Mouse (Mus musculus): ENCODE measurements at regions not wholly inside any gene's neighbourhood (a gene's known extent, or its start where the extent isn't known, plus 50 kb on each side); places are given as distances from the start of the nearest gene placed in this dataset.
"Not testable (repeated sequence)": the region's sequence is repeated elsewhere in the genome, so short reads cannot be mapped to it uniquely, and the experiment has no call there.

DNA sequence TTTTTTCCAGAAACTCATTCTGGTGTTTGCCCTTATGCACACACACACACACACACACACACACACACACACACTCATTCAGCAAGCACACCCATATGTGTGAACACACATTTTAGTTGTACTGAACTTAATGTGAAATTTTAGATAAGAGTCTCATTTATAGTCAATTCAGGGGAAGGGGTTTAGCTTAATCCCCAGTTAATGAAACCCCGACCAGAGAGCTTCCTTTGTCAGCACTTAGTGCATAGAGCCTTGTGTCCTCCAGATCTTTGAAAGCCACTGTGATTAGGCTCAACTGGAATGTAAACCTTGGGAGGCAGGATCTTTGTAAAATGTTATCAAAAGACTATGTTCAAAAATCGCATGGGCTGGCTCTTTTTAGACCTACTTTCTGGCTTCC is 53.4 kb downstream of the Rps12 start:
- no peaks in the 10 kb centered on the region for H3K4me1 ChIP-seq (replicated peaks)
- H3K9ac ChIP-seq, result no peak overlapping the region
- no peaks in the 10 kb centered on the region for H3K9me3 ChIP-seq (replicated peaks)
- no peaks in the 10 kb centered on the region for H3K36me3 ChIP-seq
- H3K4me2 ChIP-seq, result no peak overlapping the region
- H3K27ac ChIP-seq, result no peak overlapping the region
- ATAC-seq (replicated peaks; ENCODE audit: insufficient number of reproducible peaks, insufficient read depth, low FRiP score, low read depth), result no peak
- no peaks in the 10 kb centered on the region for H3K27me3 ChIP-seq
- 39% methylated on average over 2 of the region's 2 CpGs for WGBS
- no peak overlapping the region for H3K4me3 ChIP-seq

DNA sequence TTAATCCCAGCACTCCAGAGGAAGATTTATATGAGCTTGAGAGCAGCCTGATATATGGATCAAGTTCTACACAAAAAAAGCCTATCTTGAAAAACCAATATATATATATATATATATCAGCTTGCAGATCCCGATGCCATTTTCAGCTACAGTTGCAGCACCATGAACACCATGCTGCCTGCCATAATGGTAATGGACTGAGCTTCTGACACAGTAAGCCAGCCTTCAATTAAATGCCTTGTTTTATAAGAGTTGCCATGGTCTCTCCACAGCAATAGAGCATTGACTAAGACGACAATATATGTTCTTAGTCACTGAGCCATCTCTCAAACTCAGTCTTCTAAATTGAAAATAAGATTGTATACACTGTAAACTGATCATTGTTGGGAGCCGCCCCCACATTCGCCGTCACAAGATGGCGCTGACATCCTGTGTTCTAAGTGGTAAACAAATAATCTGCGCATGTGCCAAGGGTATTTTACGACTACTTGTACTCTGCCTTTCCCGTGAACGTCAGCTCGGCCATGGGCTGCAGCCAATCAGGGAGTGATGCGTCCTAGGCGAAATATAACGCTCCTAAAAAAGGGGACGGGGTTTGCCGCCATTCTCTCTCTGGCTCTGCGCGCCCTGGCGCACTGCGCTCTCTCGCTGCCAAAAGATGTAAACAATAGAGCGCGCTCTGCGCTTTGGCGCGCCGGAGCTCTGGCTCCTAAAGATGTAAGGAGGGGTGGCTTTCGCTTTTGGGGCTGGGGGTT is 60.9 kb downstream of the Rps12 start:
- 86% methylated on average over 28 of the region's 28 CpGs for WGBS
- H3K27ac ChIP-seq; ATAC-seq (replicated peaks; ENCODE audit: insufficient number of reproducible peaks, insufficient read depth, low FRiP score, low read depth); H3K27me3 ChIP-seq; H3K4me1 ChIP-seq (replicated peaks); H3K9ac ChIP-seq; H3K4me2 ChIP-seq; H3K9me3 ChIP-seq (replicated peaks); H3K36me3 ChIP-seq: not testable (repeated sequence)
- 0 out of 2 replicates have a peak overlapping the region, but pooled peaks have one; percentile 13 for H3K4me3 ChIP-seq

- no peak overlapping the region for H3K27ac ChIP-seq
- H3K4me2 ChIP-seq, result no peak overlapping the region
- no peaks in the 10 kb centered on the region for H3K36me3 ChIP-seq
- no peak for ATAC-seq (replicated peaks; ENCODE audit: insufficient number of reproducible peaks, insufficient read depth, low FRiP score, low read depth)
- no peaks in the 10 kb centered on the region for H3K4me1 ChIP-seq (replicated peaks)
- H3K4me3 ChIP-seq, result no peak overlapping the region
- H3K9me3 ChIP-seq (replicated peaks), result no peaks in the 10 kb centered on the region
- 83% methylated on average over 7 of the region's 7 CpGs for WGBS
- H3K27me3 ChIP-seq, result no peaks in the 10 kb centered on the region
- H3K9ac ChIP-seq, result no peak overlapping the region
These were observed 69.0 kb downstream of the Rps12 start for GRCm38 (mm10) chr10:23718124-23718523.

GRCm38 (mm10) chr10:23715511-23715910 is 71.6 kb downstream of the Rps12 start:
- H3K27me3 ChIP-seq, result no peaks in the 10 kb centered on the region
- H3K4me1 ChIP-seq (replicated peaks), result no peaks in the 10 kb centered on the region; the same call in 1 of the 2 replicates
- WGBS, result 88% methylated on average over 10 of the region's 10 CpGs
- H3K9me3 ChIP-seq (replicated peaks), result no peaks in the 10 kb centered on the region
- H3K27ac ChIP-seq, result no peak overlapping the region
- H3K36me3 ChIP-seq, result no peaks in the 10 kb centered on the region
- no peak overlapping the region for H3K4me3 ChIP-seq
- no peak overlapping the region for H3K9ac ChIP-seq
- H3K4me2 ChIP-seq, result no peak overlapping the region
- no peak for ATAC-seq (replicated peaks; ENCODE audit: insufficient number of reproducible peaks, insufficient read depth, low FRiP score, low read depth)

DNA sequence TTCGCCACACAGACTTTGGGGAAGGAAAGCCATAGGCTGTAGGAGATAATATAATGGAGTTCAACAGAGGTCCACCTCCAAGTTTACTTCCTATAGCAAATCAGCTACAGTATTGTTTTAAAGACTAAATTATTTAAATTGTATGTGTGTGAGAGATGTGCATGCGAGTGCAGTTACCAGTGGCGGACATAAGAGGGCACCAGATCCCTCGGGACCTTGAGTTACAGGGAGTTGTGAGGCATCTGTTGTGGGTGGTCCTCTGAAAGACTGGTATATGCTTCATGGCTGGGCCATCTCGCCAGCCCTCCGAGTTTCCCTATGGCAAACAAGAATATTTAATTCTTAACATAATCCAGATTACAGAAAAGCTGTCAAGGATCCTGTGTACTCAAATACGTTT is 72.0 kb downstream of the Rps12 start:
- Histone ChIP-seq H3K9me3 (replicated peaks) (no peaks in the 10 kb centered on the region), H3K27me3 (no peaks in the 10 kb centered on the region), H3K4me3 (no peak overlapping the region), H3K4me1 (replicated peaks) (no peaks in the 10 kb centered on the region; the same call in 1 of the 2 replicates), H3K4me2 (no peak overlapping the region), H3K9ac (no peak overlapping the region), H3K27ac (no peak overlapping the region), H3K36me3 (no peaks in the 10 kb centered on the region)
- WGBS, result 91% methylated on average over 7 of the region's 7 CpGs
- no peak for ATAC-seq (replicated peaks; ENCODE audit: insufficient number of reproducible peaks, insufficient read depth, low FRiP score, low read depth)

GRCm38 (mm10) chr10:23712691-23713378 is 74.2 kb downstream of the Rps12 start:
- H3K27ac ChIP-seq, result no peak overlapping the region
- 50% methylated on average over 5 of the region's 5 CpGs for WGBS
- no peaks in the 10 kb centered on the region for H3K9me3 ChIP-seq (replicated peaks)
- no peak overlapping the region for H3K4me3 ChIP-seq
- no peak overlapping the region for H3K9ac ChIP-seq
- ATAC-seq (replicated peaks; ENCODE audit: insufficient number of reproducible peaks, insufficient read depth, low FRiP score, low read depth), result no peak; the same call in 1 of the 2 replicates
- H3K27me3 ChIP-seq, result no peaks in the 10 kb centered on the region
- H3K4me1 ChIP-seq (replicated peaks), result no peaks in the 10 kb centered on the region; the same call in 1 of the 2 replicates
- no peaks in the 10 kb centered on the region for H3K36me3 ChIP-seq
- H3K4me2 ChIP-seq, result no peak overlapping the region

DNA sequence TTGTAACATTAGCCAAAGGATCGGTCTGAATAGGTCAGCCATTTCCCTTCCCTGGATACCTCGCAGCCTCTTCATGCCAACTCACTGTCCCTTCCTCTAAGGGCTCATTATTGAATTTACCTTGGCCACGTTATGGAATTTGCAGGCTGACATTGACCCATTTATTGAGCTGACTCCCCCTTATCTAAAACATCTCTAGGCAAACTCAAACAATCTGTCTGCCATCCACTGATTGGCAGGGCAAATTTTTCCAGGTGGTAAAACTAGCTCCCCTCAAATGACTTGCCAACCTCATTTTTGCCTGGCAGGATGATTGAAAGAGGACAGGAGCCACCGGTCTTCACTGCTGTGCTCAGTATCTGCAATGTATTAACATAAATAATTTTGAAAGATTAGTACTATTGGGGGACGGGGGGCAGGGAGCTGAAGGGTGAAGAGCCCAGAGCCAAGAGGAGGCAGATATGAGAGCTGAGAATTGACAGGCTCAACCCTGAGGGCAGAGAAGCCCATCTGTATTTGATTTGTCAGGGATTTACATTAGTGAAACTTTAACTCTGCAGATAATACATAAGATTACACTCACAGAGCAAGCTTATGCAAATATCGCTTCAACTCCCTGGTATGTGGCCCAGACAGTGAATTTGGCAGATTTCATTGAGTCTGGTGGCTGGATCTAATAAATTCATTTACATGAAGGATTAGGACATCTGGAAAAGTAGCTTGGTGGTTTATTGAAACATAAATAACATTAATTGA is 75.5 kb downstream of the Rps12 start:
- Histone ChIP-seq H3K27me3 (no peaks in the 10 kb centered on the region), H3K36me3 (no peaks in the 10 kb centered on the region), H3K4me2 (no peak overlapping the region), H3K9ac (no peak overlapping the region), H3K4me3 (no peak overlapping the region), H3K27ac (no peak overlapping the region), H3K9me3 (replicated peaks) (no peaks in the 10 kb centered on the region), H3K4me1 (replicated peaks) (no peaks in the 10 kb centered on the region; the same call in 1 of the 2 replicates)
- ATAC-seq (replicated peaks; ENCODE audit: insufficient number of reproducible peaks, insufficient read depth, low FRiP score, low read depth), result no peak
- 60% methylated on average over 6 of the region's 6 CpGs for WGBS

DNA sequence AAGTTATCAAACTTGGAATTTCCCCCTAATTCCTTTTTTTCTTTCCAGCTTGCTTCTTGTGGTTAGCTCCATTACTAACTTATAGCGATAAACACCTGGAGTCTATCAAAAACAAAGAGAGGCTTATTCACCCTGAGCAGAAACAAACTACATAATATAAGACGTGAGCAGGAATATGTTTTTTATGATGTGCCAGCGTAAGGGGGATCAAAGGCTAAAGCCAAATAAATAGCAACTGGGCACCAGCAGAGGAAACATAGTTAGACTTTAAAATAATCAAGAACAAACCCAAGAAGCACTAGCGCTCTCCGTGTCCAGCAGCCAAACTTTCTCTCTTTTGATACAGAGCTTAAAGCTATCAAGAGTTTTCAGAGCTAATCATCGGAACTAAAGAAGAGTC is 76.1 kb downstream of the Rps12 start:
- Histone ChIP-seq H3K9ac (no peak overlapping the region), H3K27me3 (no peaks in the 10 kb centered on the region), H3K4me2 (no peak overlapping the region), H3K4me3 (no peak overlapping the region), H3K27ac (no peak overlapping the region), H3K9me3 (replicated peaks) (no peaks in the 10 kb centered on the region), H3K36me3 (no peaks in the 10 kb centered on the region), H3K4me1 (replicated peaks) (no peaks in the 10 kb centered on the region; the same call in 1 of the 2 replicates)
- 72% methylated on average over 6 of the region's 6 CpGs for WGBS
- ATAC-seq (replicated peaks; ENCODE audit: insufficient number of reproducible peaks, insufficient read depth, low FRiP score, low read depth), result no peak

DNA sequence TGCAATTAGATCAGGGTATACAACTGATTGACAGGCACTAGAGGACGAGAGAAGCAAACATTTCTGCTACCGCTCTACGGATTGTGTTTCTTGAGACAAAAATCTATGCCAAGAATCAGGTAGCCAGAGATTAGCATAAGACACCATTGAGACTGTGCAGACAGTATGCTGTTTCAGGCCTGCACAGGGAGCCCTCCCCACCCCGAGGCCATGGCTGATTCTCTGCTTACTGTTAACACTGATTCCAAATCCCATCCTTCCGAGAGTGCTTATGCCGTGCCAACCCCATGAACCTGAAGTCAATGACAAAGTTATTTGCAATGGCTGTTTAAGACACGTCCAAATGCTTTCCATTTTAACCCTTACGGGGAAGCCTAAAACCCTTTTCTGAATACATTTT is 78.8 kb downstream of the Rps12 start:
- H3K36me3 ChIP-seq, result no peaks in the 10 kb centered on the region
- H3K9ac ChIP-seq, result no peak overlapping the region
- 84% methylated on average over 8 of the region's 8 CpGs for WGBS
- H3K27me3 ChIP-seq, result no peaks in the 10 kb centered on the region
- H3K9me3 ChIP-seq (replicated peaks), result no peaks in the 10 kb centered on the region
- H3K4me2 ChIP-seq, result no peak overlapping the region
- no peak overlapping the region for H3K27ac ChIP-seq
- no peak overlapping the region for H3K4me3 ChIP-seq
- ATAC-seq (replicated peaks; ENCODE audit: insufficient number of reproducible peaks, insufficient read depth, low FRiP score, low read depth), result no peak
- no peaks in the 10 kb centered on the region; the same call in 1 of the 2 replicates for H3K4me1 ChIP-seq (replicated peaks)

DNA sequence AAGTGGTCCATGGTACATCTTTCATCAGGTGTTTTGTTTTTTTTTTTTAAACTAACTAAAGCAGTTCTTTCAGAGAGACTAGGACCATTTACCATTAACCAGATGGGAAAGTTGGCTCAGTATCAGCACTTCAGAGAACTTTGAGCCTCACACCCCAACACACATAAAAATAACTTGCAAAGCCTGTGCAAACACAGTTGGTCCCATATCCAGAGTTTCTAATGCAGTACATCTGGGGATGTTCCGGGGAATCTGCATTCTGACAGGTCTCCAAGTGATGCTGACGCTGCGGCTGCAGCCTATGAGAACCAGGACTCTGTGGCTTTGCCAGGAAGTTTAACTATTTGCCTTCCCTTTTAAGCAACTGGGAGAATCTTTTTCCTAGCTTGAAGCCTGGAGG is 79.9 kb downstream of the Rps12 start:
- ATAC-seq (replicated peaks; ENCODE audit: insufficient number of reproducible peaks, insufficient read depth, low FRiP score, low read depth), result no peak
- no peak overlapping the region for H3K9ac ChIP-seq
- no peaks in the 10 kb centered on the region for H3K36me3 ChIP-seq
- no peaks in the 10 kb centered on the region; the same call in 1 of the 2 replicates for H3K4me1 ChIP-seq (replicated peaks)
- no peak overlapping the region for H3K4me3 ChIP-seq
- 55% methylated on average over 3 of the region's 3 CpGs for WGBS
- no peak overlapping the region for H3K4me2 ChIP-seq
- no peaks in the 10 kb centered on the region for H3K27me3 ChIP-seq
- no peaks in the 10 kb centered on the region for H3K9me3 ChIP-seq (replicated peaks)
- no peak overlapping the region for H3K27ac ChIP-seq

GRCm38 (mm10) chr10:23704048-23704447 is 83.0 kb downstream of the Rps12 start:
- H3K4me2 ChIP-seq, result no peak overlapping the region
- H3K9me3 ChIP-seq (replicated peaks), result no peaks in the 10 kb centered on the region
- no peak overlapping the region for H3K4me3 ChIP-seq
- no peak overlapping the region for H3K27ac ChIP-seq
- H3K36me3 ChIP-seq, result no peaks in the 10 kb centered on the region
- WGBS, result 44% methylated on average over 1 of the region's 1 CpGs
- no peak overlapping the region for H3K9ac ChIP-seq
- ATAC-seq (replicated peaks; ENCODE audit: insufficient number of reproducible peaks, insufficient read depth, low FRiP score, low read depth), result no peak
- no peaks in the 10 kb centered on the region for H3K27me3 ChIP-seq
- H3K4me1 ChIP-seq (replicated peaks), result no peaks in the 10 kb centered on the region
